Mouse (Mus musculus) 3134 (cell line): Measurements from ENCODE around the gene Tctn3.
"Not testable (repeated sequence)": the region's sequence is repeated elsewhere in the genome, so short reads cannot be mapped to it uniquely, and the experiment has no call there.

Source experiments
- DNase-seq: peaks from one replicate; pipeline ENCODE4 v3.0.0-alpha.2; 2011; ENCODE audit warnings: low spot score; ENCODE audit not compliant: insufficient read length; ENCODE audit errors: extremely low read depth

The Tctn3 gene

DNA sequence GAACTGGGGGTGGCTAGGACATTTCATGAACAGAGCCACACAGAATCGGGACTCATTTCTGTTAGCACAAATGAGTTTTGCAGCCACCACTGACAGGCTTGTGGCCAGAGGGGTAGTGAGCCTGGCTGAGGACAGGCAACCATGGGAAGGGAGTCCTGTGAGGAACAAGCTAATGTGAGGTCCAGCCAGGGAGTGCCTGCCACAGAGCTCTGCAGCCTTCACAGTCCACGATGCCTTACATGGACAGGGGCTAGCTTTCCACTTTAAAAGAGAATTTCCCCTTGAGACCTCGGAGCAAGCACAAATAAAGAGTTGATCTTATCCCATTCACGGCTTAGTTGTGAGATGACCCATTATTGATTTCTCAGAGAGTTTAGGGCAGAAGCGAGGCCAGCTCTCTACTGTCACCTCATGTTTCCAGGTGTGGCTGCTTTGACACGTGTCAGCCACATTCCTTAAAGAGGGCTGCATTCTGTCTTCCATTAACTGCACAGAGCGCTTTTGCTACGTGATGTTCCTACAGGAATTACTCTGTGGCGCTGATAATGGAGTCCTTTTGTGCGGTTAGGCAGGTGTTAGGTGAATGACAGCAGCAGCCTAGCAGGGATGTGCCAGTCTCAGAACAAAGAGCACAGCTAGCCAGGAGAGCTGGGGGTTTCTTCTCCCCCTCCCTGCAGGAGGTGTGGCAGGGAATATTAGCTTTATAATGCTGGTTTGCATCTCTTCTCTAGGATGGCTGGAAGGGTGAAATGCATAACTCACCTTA, 48.0 kb downstream of the Tctn3 start:
- no peak for DNase-seq

DNA sequence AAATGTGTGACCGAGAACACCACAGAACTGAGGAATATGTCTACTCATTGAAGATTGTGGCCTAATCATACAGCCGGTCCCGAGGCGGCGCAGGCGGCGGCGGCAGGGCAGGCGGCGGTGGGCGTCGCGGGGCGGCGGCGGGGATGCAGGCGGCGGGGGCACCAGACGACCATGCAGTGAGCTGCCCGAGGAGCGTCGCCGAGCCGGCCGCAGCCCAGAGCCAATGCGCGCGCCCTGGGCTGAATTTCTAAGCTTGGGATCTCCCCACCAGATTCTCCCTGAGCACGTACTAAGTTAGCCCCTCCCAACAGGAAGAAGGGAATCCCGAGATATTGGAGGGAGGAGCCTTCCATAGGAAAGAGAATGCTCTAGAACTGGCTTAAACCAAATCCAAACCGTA, 50.5 kb downstream of the Tctn3 start:
- not testable (repeated sequence) for DNase-seq

DNA sequence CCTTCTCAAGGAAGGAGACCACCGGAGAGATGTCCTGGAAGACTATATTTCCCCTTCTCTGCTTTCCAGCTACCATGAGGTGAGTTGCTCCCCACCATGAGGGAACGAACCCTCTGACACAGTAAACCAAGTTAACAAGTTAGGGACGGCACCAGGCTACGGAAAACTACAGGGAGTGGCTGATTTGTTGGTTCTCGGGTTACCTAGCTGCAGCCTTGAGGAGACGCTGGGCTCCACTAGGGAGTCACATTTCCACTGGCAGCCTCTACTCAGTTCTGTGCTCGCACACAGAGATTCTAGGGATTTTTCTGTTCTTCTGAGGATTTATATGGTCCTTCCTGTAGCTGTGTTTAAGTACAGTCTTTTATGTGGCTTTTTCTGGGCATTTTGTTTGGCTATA, 56.0 kb downstream of the Tctn3 start:
- no peak for DNase-seq

DNA sequence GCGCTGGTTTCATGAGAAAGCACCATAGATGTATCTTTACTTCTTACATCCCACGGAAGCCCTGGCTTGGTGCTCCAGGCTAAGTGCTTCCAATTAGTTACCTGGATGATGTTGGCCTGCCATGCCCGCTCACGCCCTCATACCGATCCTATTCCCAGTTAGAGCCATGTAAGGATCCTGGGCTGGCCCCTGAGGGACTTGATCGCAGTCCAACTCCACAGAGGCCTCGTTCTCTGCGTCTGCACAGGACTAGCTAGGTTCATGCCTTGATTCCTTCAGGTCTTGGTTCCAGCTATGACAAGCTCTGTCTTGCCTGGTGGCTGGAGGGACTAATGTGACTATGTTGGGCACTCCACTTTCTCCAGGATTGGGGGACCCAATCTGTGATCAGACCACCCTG, 56.9 kb downstream of the Tctn3 start:
- DNase-seq = no peak

DNA sequence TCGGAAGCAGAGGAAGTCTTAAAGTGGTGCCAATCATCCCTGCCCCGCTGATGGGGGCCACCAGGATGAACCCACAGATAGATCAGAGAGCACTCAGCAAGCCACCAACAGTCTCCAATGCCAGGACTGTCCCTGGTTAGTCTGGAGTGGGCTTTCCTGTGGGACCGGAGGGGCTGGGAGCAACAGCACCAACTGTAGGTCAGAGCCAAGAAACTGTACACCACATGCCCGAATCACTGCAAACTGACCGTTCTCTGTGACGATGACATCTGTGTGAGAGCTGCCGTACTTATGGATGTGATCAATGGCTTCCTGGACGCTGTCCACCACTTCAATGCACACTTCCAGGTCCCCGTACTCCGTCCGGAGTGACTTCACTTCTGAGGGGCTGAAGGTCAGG, 57.7 kb downstream of the Tctn3 start:
- no peak for DNase-seq

DNA sequence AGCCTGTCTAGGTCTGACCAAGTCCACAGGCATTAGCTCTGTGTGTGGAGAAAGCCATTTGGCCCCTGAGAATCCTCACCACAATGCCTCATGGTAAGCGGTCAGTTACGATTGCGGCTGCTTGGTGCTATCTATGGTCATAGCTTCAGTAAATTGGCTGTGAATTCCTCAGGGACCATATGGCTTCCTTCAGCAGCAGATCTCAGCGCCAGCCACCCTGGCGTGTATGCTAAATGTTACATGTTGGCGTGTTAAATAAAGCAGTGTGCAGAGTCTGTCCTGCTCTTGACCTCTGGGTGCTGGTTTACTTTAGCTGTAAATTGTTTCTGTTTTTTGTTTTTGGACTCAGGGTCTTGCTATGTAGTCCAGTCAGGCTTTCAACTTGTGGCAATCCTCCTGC, 58.2 kb downstream of the Tctn3 start:
- DNase-seq = no peak

DNA sequence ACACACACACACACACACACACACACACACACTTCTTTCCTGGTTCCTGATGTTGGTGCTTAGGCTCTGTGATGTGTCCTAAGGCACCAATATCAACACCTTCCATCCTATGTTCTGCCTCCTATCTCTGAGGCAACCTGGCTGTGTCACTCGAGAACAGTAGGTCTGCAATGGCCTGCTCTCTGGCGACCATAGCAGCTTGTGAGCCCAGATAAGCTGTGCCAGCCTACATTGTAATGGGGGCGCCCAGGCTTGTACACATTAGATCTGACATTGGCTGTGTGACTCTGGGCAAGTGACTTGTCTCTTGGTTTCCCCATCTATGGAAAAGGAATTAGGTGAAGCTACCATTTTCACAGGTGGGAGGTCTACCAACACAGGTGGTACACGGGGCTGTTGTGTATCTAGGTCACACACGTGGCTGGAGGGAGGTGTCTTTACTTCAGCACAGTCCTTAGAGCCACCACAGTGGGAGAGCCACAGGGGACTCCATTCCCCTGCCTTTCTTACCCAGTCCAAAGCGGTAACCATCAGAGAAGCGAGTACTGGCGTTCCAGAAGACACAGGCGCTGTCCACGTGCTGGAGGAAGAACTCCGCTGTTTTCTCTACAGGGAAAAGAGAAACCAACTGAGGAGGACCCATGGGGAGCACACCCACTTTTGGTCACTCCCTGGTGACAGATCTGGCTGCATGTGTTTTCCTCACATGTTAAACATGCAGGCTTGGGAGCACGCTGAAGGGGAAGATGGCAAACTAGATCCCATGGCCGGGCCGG, 58.8 kb downstream of the Tctn3 start:
- no peak for DNase-seq

DNA sequence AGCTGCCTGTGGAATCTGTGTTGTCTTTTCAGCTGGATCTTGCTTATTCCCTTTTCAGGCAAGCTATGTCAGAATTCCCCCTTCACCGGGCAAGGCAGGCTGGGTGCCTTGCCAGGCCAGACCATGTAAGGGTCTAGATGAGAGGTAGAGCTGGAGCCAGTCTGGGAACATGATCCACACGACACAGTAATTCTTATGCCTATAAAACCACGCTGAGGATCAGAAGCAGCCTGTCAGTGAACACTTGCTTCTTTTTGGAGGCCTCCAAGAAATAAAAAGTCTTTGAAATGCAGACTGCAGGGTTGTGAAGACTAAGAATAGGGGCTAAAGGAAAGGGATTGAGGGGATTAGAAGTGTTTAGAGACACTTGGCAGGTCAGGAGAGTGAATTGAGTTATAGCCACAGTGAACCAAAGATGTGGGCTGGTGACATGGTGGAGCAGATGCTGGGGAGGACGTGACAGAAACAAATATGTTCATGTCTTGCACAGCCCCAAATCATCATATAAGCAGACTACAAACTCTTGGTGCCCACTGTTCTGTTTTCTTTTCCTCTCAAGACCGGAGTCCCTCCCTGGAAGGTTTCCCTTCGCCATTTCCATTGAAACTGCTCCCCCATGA, 62.4 kb downstream of the Tctn3 start:
- DNase-seq = no peak

DNA sequence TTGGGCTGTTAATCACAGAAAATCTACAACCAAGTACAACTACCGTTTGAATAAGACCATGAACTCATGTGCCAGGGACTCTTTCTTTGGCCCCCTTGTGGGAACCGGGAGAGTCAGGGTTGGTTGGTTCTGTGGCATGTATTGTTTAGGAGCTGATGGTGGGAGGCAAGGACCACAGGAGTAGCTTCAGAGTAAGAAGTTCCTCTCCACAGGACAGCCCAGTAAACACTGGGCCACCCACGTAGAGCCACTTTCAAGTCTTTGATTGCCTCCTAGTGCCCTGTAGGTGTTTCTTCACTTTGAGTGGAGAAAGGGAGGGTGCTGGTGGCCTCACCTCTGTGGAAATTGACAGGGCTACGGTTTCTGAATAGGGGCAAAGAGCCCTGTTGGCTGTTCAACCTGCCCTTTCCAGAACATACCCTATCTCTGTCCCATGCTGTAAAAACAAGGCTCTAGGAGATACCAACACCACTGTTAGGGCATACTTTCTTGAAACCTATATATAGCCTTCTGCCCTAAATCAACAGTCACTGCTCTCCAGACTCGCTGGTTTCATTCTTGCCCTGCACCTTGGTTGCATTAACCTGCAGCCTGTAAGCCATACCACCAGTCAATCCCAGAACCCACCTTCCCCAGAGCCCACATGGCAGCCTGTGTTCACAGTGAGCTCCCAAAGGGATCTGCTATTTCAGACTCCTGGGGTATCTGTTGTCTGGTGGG, 63.1 kb downstream of the Tctn3 start:
- DNase-seq = no peak

DNA sequence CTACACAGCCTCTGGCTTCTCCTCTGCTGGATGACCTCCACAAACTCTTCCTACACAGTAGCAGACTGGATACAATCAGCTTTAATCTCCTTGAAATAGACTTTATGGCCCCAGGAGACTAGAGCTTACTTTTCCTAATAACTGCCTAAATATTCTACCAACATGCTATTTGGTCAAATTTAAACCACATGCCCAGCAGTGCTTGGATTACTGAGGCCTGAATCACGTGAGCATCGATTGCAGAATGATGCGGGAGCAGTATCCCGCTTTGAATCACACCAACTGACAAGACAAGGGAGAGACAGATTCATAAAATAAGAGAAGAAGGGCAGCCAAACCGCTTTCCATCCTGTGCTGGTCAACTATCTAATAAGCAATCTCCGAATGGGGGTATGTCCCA, 63.6 kb downstream of the Tctn3 start:
- DNase-seq = no peak
